Mouse (Mus musculus): ENCODE measurements around the gene Capns1.
"Not testable (repeated sequence)": the region's sequence is repeated elsewhere in the genome, so short reads cannot be mapped to it uniquely, and the experiment has no call there.

The Capns1 gene

DNA sequence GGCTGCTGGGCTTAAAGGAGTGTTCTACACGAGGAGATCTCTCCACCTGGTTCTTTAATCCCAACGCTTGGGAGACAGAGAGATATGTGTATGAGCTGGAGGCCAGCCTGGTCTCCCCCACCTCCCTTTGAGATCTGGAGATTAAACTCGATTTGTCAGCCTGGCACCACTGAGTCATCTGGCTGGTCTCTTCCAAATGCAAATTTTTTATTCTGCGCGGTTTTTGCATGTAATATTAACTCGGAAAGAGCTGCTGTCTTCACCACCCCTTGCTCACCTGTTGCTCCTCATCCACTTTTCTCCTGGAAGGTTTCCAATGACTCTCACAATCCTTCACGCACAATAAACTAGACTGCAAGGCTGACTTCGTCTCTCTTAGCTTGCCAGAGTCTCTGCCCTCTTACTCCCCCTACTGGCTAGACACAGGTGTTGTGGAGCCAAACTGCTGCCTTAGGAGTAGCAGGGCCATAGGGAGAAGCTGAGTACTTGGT is at the start of gene Capns1:
Gene Capns1, minus strand, starts transcription at position 331 of the 491 bp plus-strand sequence.
- DNase-seq (ENCODE audit: low spot score) = peak; percentile 93

DNA sequence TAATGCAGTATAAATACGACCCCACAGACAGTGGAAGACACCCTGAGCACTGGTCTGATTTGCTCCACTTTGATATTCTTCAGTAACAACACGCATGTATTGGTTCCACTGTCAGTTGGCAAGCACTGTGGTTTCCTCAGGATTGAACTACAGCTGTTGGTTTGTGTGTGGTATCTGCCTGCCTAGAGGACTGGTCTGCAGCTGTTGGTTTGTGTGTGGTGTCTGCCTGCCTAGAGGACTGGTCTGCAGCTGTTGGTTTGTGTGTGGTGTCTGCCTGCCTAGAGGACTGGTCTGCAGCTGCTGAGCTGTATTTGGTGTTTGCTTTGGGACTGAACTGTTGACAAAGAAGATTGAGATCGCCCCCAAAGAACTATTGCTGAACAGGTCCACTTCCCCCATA is 38.8 kb upstream of the Capns1 start:
- not testable (repeated sequence) for DNase-seq (ENCODE audit: low spot score)

DNA sequence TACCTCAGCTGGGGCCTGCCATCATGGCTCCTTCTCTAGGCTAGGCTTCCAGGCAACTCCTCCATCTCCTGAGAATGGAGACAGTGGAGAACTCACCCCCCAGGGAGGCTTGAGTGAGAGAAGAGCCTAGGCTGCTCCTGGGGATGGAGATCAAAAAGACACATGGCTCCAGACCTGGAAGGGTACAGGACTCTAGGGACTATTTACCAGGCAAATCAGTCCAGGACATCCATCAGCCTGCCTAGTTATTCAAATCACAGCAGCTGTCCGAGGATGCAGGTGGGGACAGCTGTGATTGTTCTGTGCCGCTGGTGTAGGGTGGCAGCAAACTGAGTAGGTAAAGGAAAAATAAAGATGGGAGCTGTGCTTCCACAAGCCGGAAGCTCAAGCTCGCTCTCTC is 37.0 kb upstream of the Capns1 start, which contains the start of gene Ovol3:
Gene Ovol3, minus strand, starts transcription at position 101 of the 400 bp plus-strand sequence.
- no peak for DNase-seq (ENCODE audit: low spot score)

DNA sequence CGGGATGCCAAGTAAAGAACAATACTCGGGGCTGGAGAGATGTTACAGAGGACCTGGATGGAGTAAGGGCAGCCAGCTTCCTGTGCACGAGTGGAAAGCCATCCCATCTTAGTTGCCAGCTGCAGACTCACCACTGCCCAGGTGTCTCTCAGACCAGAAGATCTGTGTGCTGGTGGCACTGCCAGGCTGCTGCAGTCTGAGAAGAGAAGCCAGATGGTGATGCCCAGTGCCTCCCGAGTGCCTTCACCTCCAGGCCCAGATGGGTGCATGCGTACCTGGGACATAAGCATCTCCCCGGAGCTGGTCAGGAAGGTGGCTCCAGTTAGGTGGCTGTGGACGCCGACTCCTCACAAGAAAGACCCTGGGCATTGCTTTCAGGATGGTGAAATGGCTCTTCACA is 36.5 kb upstream of the Capns1 start:
- no peak for DNase-seq (ENCODE audit: low spot score)

DNA sequence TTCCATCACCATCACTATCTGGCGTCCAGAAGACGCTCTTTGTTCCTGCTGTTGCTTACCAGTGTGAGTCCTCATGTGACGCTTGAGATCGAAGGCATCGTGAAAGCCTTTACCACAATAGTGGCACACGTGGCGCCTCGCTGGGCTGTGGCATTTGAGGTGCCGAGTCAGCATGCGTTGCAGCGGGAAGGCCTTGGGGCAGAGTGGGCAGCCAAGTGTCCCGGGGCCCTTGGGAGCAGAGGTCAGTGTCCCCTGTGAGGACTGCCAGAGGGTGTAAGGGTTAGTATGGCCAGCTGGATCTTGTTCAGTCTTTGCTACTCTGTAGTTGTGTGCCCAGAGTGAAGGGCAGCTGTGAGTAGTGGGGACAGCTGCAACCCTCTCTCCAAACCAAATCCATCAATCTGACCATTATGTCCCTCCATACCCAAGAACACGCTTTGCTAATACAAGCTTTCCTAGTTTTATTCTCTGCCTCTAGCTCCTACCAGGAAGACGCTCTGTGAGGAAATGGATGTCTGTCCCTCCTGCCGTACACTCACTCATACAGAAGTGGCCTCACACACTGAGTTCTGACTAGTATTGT is 35.8 kb upstream of the Capns1 start:
- no peak for DNase-seq (ENCODE audit: low spot score)

DNA sequence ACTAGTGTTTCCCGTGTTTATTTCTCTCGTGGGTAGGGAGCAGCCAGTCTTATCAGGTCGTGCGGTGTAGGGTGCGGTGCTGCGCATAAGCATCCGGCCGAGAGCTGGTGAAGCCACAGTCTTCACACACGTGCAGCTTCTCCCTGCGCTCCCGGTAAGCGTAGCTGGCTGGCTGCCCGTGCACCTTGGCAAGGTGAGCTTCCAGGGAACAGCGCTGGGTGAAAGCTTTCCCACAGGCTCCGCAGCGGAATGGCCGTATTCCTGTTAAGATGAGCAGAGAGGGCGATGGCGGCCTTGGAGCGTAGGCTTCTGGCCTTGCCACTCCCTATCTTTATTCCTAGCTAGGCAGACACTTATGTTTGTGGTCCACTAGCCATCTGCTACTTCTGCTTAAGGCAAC is 34.8 kb upstream of the Capns1 start:
- no peak for DNase-seq (ENCODE audit: low spot score)

DNA sequence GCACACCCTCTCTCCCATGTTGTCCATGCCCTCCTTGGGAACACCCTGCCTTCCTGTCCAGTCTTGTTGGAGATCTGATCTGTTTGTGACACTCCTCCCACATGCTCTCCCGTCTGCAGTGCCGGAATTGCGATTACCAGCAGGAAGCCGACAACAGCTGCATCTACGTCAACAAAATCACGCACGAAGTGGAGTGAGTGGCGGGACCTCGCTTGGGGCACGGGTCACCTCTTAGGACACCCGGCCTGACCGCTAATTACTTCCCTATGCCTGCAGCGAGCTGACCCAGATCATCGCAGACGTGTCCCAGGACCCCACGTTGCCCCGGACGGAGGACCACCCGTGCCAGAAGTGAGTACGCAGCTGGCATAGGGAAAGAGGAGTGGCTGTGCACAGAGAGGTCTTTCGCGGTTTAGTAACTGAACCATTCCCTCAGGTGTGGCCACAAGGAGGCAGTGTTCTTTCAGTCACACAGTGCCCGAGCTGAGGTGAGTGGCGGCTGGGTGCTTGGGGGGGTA is 34.1 kb upstream of the Capns1 start:
- DNase-seq (ENCODE audit: low spot score) = peak; percentile 83

DNA sequence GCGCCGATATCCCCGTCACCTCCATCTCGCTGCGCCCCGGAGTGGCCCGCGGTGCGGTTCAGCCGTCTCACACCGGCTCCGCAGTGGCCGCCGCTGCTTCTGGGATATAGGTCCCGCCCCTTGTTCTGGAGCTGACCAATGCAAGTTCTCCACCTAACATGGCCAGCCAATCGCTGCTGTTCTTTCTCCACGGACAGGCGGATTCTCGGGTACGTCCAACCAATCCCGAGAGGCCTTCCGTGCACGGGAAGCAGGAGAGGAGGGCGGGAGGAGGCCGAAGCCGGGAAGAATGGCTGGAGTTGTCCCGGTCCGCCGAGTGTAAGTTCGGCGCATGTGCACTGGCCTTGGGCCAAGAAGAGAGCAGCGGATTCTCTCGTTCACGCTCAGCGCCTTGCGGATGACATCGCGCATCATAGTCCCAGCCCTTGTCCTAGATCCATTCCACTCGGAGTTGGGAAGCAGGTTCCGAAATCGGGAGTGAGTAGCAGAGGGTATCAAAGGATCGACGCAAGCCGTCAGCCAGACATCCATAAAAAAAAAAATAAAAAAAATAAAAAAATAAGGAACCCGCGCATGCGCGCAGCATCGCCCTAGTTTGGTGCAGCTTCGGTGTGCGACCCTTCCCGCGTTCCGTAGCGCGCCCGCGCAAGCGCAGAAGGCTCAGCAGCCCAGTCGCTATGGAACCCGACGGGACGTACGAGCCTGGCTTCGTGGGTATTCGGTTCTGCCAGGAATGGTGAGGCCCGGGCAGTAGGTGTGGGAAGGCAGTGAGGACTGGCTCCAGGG is 33.3 kb upstream of the Capns1 start, which contains the start of the genes Polr2i and Tbcb:
Gene Polr2i, plus strand, starts transcription at position 280 of the 786 bp plus-strand sequence.
Gene Tbcb, minus strand, starts transcription at position 604 of the 786 bp plus-strand sequence.
- DNase-seq (ENCODE audit: low spot score) = peak; percentile 98

DNA sequence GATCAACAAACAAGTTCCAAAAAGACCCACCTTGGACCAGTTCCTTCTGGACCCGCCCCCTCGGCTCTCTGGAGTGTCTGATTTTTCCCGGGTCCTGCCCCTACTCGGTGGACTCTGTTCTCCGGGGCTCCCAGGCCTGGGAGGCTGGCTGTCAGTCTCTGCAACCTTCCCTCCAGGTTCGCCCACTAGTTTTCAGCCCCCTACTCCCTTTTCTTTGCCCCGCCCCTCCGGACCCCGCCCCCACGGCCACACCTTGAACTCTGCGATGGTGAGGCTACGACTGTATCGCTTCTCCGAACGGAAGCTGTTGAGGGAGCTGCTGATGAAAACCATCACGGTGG is 32.7 kb upstream of the Capns1 start:
- DNase-seq (ENCODE audit: low spot score) = no peak

DNA sequence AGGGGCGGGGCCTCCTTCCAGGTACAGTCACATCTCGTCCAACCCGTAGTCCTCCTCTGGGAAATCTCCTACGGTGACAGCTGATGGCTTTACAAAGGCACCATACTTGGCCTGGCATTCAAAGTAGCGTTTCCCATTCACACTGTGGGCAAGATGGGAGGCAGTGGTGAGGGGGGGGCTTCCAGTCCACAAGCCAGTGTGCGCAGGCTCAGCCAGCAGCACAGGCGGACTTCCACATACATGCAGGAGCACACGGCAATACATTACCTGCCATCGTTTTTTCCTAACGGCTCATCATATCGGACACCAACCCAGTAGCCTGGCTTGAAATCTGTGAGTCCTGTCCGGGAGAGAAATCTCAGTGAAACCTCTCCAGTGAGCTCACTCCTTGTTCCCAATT is 25.6 kb upstream of the Capns1 start:
- DNase-seq (ENCODE audit: low spot score) = no peak

DNA sequence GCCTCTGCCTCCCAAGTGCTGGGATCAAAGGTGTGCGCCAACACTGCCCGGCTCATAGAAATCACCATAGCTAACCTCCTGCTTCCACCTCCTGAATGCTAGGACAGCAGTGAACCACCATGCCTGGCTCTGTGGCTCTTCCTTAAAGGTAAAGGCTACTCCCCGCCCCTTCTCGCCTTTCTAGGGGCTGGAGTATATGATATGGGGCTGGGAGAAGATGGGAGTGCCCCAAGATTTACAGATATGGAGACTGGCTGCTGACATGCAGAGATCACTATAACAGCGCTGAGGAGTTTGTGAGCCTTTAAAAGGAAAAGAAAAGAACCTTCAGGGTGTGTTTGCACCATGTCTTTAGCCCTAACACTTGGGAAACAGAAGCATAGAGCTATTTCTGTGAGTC is 23.6 kb upstream of the Capns1 start:
- DNase-seq (ENCODE audit: low spot score) = no peak

DNA sequence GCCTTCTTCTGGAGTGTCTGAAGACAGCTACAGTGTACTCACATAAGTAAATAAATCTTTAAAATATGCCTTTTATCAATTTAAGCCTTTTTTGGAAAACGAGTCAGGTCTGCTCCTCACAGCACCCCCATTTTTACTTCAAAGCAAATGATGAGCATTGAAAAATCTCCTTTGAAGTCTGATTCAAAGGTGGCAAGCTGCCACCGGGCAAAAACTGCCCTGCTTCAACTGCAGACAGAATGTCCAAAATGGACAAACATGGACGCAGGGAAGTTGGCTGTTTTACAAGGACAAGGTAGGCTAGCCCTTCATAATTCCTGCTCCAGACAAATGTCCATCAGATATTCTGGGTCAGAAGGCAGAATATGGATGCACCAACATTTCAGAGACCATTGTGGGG is 22.8 kb upstream of the Capns1 start:
- DNase-seq (ENCODE audit: low spot score) = no peak

DNA sequence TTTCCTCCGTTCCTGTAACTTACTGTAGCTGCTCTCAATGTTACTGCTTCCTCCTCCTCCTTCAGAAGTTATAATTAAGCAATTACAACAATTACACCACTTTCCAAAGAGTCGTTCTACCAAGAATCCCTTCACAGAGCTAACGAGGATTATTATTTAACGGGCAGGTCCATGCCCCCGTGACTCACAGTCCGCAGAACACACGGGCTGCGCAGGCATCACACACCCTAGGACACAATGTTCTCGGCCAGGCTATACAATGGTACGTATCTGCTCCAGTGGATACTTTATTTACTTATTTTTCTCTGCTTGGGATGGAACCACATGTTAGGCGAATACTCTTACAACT is 21.4 kb upstream of the Capns1 start:
- DNase-seq (ENCODE audit: low spot score) = no peak

DNA sequence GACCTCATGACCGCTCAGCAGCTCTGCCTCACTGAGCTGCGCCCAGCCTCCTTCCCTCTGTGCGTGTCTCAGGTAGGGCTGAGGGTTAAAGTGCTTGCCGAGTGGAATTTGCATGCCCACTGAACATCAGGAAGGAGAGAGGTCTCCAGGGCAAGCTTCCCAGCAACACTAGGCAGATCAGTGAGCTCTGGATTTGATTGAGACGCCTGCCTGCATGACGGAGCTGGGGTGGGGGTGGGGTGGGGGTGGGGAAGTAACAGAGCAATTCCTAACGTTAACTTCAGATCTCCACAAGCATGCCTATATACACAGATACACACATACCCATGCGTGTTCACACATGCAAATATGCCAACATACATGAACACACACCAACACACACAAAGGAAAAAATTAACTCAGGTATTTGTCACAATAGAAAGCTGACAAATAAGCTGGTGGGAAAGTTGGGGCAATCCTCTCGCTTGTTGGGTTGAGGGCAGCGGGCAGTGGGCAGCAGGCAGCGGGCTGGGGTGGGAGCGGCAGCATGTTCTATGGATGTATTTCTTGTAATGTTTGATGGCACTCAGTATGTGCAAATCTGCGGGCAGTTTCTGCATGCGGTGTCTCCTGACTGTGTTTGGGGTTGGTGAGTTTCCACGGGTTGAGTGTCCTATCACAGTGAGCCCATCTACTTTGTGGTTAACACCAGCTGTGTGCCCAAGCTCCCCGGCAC is 20.8 kb upstream of the Capns1 start:
- peak; percentile 79 for DNase-seq (ENCODE audit: low spot score)

DNA sequence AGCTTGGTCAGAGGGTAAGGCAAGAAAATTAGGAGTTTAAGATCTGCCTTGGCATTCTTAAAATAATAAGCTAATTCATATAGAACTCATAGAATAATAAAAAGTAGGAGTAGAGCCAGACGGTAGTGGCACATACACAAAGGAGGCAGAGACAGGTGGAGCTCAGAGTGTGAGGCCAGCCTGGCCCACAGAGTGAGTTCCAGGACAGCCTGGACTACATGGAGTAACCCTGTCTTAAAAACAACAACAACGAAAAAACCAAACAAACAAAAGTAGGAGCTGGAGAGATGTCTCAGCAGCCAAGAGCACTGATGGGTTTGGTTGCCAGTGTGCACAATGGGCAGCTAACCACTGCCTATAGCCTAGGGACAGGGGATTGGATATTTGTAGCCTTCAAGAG is 18.7 kb upstream of the Capns1 start:
- no peak for DNase-seq (ENCODE audit: low spot score)

DNA sequence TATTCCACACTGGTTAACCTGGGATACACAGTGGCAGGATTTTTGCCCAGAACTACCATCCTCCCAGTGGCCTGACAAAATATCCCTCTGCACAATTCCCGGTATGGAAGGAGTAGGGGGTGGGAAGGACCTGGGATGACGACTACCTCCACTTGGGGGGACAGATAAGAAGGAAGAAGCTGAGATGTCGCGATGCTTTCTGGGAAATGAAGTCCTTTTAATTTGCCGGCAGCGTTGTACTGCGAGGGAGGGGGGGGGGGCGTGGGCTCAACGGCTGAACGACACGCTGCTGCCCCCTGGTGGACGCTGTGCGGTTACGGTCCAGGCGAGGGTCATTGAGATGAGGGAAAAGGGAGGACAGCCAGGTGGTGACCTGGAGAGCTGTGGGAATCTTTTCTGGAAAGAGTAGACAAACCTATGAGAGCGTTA is 18.1 kb upstream of the Capns1 start:
- peak; percentile 97 for DNase-seq (ENCODE audit: low spot score)

DNA sequence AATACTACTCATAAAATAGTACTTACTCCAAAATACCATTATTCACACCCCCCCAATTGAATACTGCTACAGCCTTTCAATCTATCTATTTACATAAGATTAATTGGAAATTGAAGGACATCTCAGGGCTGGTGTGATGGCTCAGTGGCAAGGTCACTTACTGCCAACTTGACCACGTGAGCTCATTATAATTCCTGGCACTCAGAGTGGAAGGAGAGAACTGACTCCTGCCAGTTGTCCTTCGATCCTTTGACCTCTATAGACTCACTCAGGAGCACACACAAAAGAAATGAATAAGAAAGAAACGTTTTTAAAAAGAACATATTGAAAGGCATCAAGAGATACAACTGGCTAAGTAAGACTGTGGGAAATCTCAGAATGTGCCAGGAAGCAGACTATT is 17.3 kb upstream of the Capns1 start:
- no peak for DNase-seq (ENCODE audit: low spot score)

DNA sequence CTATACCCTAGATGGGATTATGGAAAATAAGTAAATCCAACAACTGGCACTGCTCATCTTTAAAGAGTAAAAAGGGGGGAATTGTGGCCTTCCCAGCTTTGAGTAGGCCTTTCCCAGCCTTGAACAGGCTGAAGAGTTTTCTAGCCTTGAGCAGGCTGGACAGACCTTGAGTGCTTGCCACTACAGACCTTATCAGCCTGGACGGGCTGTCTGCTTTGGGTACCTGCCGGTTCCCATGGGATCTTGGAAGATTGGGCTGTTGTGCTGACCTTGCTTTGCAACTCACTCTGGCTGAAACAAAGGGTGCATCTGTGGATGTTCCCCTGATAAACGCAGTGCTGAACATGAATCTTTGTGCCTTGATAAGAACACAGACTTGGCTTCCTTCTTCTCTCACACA is 15.3 kb upstream of the Capns1 start:
- DNase-seq (ENCODE audit: low spot score) = no peak

DNA sequence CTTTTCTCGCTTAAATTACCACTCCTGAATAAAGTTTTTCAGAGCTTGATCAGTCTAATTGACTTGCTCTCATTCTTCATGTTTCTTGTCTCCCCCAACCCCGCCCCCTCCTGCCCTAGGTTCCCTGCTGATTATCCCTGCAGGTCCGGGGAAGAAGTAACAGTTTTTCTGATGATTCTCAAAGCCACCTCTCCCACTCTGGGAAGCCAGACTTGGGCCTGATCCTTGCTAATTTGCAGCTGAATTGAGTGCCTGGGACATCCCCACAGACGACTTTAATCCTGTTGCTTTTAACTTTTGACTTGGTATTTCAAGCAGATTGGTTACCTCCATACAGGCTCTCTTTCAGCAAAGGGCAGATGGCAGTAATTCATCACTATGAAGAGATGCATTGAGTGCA is 12.4 kb upstream of the Capns1 start:
- no peak for DNase-seq (ENCODE audit: low spot score)

DNA sequence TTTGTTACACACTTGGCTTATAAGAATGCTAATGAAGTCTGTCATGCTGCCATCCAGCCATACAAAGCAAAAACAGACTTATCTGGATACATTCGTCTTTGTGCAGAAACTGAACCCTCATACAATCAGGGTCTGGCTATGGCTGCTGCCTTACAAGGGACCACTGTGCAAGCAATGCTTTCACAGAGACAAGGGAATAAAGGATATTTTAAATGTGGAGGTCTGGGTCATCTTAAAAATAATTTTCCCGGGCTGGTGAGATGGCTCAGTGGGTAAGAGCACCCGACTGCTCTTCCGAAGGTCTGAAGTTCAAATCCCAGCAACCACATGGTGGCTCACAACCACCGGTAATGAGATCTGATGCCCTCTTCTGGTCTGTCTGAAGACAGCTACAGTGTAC is 7.8 kb upstream of the Capns1 start:
- not testable (repeated sequence) for DNase-seq (ENCODE audit: low spot score)

DNA sequence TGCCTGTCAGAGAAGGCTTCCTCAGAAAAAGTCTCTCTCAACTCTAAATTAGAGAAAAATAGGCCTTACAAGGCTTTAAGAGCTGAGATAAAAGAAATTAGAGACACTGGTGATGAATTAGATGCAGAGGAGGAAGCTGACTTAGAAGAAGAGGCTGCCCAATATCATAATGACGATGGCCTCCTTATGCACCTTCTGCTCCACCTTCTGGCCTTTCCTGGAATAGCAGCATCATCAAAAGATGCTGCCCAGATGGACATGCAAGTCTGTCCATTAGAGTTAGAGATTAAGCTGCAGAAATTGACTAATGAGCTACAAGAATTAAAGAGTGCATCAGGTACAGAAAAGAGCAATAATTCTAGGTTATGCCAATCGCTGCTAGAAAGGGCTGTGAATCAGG is 6.8 kb upstream of the Capns1 start:
- DNase-seq (ENCODE audit: low spot score) = peak; percentile 85

DNA sequence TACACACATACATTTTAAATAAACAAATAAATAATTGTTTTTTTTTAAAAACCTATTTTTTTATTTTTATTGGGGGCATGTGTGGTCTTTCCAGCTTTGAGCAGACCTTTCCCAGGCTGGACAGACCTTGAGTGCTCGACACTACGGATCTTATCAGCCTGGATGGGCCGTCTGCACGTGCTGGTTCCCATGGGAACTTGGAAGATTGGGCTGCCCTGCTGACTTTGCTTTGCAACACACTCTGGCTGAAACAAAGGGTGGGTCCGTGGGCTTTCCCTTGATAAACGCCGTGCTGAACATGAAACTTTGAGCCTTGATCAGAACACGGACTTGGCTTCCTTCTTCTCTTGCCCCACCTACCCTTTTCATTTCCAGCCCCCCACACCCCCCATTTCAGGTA is 5.8 kb upstream of the Capns1 start:
- DNase-seq (ENCODE audit: low spot score) = peak; percentile 34

Data from embryo, embryonic 10 days (tissue).